17 mouse cellular contexts compared by ENCODE assay signal in the genomic region with DNA sequence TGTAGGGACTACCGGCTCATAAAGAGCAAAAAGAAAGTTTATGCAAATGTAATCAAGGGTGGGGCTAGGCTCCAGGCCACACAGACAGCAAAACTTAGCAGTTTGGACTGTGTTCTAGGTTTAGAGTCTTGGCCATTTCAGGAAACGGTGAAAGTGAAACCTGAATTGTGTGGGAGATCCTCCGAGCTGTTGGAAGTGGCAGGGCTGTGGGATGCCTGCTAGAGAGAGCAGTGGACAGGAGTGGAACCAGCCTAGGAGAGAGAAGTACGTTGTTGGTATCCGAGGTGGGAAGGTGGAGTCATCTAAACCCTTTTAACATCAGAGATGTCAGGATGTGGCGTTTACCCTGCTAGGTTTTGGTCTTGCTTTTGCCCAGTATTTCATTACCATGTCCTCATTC.
"Had no signal": no experiment of that assay in that cellular context is flagged by ENCODE, and none has a peak within 500 bp of the region (broad histone marks: within the 10 kb centered on the region; RNA-seq: fewer than 3 reads in every experiment).

No protein-coding gene starts in this region.

- DNase-seq: kidney, adult 8-10 months; kidney, postnatal 10 days; kidney, postnatal 36 days; layer of hippocampus, adult 9-11 months; lung, adult 18-20 months; lung, postnatal 10 days; lung, postnatal 4 days; midbrain, embryonic 14.5 days; thymus, adult 18-20 months; thymus, postnatal 36 days had no signal

- H3K4me1 ChIP-seq: kidney, embryonic 15.5 days; lung, embryonic 15.5 days had no signal

- H3K4me3 ChIP-seq: kidney, embryonic 15.5 days; layer of hippocampus, adult 2 months; lung, embryonic 15.5 days had no signal

- H3K27me3 ChIP-seq: kidney, embryonic 15.5 days; lung, embryonic 15.5 days had no signal

- H3K4me2 ChIP-seq: kidney, embryonic 15.5 days; liver, embryonic 11.5 days; lung, embryonic 15.5 days; midbrain, embryonic 11.5 days had no signal

- H3K27ac ChIP-seq: kidney, embryonic 15.5 days; layer of hippocampus, adult 2 months; liver, embryonic 14.5 days; lung, embryonic 15.5 days; stomach, postnatal 0 days had no signal

- H3K9me3 ChIP-seq: kidney, embryonic 15.5 days; lung, embryonic 15.5 days had no signal

- H3K9ac ChIP-seq: kidney, embryonic 15.5 days; liver, embryonic 14.5 days; lung, embryonic 15.5 days had no signal
